Mouse (Mus musculus) brain, embryonic 18.5 days (tissue): ENCODE results near the gene Rem1.

Experiments used
- DNase-seq: peaks from one replicate; pipeline ENCODE4 v3.0.0-alpha.2; 2012; ENCODE audit warnings: low read depth, low spot score

The Rem1 gene

GRCm38 (mm10) chr2:152674148-152674547 is 47.4 kb downstream of the Rem1 start:
- DNase-seq, result no peak

GRCm38 (mm10) chr2:152675252-152675791 is 48.6 kb downstream of the Rem1 start:
- no peak for DNase-seq

DNA sequence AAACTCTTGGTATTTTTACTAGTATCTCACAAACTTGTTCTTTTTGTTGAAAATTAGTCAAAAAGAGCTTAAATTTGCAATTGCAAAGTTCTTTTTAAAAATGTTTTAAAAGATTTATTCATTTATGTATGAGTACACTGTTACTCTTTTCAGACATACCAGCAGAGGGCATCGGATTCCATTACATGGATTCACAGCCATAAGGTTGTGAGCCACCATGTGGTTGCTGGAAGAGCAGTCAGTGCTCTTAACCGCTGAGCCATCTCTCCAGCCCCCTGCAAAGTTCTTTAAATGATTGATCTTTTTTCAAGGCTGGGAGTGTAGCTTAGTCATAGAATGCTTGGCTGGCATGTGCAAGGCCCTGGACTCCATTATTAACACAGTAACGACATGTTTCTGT is 51.6 kb downstream of the Rem1 start:
- DNase-seq, result no peak

- DNase-seq, result no peak
Observed at GRCm38 (mm10) chr2:152678925-152679324, 52.2 kb downstream of the Rem1 start.

GRCm38 (mm10) chr2:152679701-152680355 is 53.1 kb downstream of the Rem1 start:
- no peak for DNase-seq

- DNase-seq, result no peak
Observed at GRCm38 (mm10) chr2:152683086-152683485, 56.3 kb downstream of the Rem1 start.
